Mouse (Mus musculus): ENCODE results near the gene Ppp4r1. TPM values are rescaled to one million over a fixed set of nuclear protein-coding genes. Genes with fewer than 3 reads are reported as not detected.

The Ppp4r1 gene
- polyA plus RNA-seq, 1 experiment from 2014 or later, result 32.5 TPM

- no peak for TF ChIP-seq CTCF (IDR thresholded peaks at IDR 0.05; ENCODE audit: low read depth)
- 0 out of 2 replicates have a peak, but pooled peaks cover 3% of the 10 kb centered on the region for H3K4me1 ChIP-seq (replicated peaks; ENCODE audit: insufficient read depth, low read length)
- H3K4me2 ChIP-seq (ENCODE audit: low read length), result no peak overlapping the region
- no peak overlapping the region for H3K27ac ChIP-seq
- DNase-seq (ENCODE audit: low spot score), result no peak
- no peak overlapping the region for H3K9ac ChIP-seq (ENCODE audit: low read depth, low read length)
- no peaks in the 10 kb centered on the region for H3K9me3 ChIP-seq (replicated peaks; ENCODE audit: low read length)
- no peak overlapping the region for H3K4me3 ChIP-seq (replicated peaks; ENCODE audit: low read depth, low read length)
- H3K36me3 ChIP-seq (ENCODE audit: insufficient read depth, low read length), result no peaks in the 10 kb centered on the region
- ATAC-seq (replicated peaks; ENCODE audit: low FRiP score, low read depth), result no peak
- WGBS, result 71% methylated on average over 5 of the region's 5 CpGs
- no peaks in the 10 kb centered on the region for H3K27me3 ChIP-seq (ENCODE audit: insufficient read depth, low read length)
Observed at GRCm38 (mm10) chr17:65889476-65889875, 107.1 kb downstream of the Ppp4r1 start.

Other genes starting within 250 kb of the Ppp4r1 start
- gene Tmem232, start 241.8 kb upstream of the Ppp4r1 start, polyA plus RNA-seq (2015; fragmentation: Nextera tagmentation; extraction: Ambion mirVana), result 0.11 and 0.13 TPM in 2 replicates
- gene Vapa, start 169.0 kb upstream of the Ppp4r1 start, polyA plus RNA-seq (2015; fragmentation: Nextera tagmentation; extraction: Ambion mirVana), result 209 and 218 TPM in 2 replicates
- not detected in 2 replicates for gene Txndc2, start 140.4 kb upstream of the Ppp4r1 start, polyA plus RNA-seq (2015; fragmentation: Nextera tagmentation; extraction: Ambion mirVana)
- 30.0 and 34.6 TPM in 2 replicates for gene Rab31, start 9.8 kb upstream of the Ppp4r1 start, polyA plus RNA-seq (2015; fragmentation: Nextera tagmentation; extraction: Ambion mirVana)
- 72.1 and 74.2 TPM in 2 replicates for gene Ralbp1, start 103.2 kb downstream of the Ppp4r1 start, polyA plus RNA-seq (2015; fragmentation: Nextera tagmentation; extraction: Ambion mirVana)
- gene Twsg1, start 168.7 kb downstream of the Ppp4r1 start, polyA plus RNA-seq (2015; fragmentation: Nextera tagmentation; extraction: Ambion mirVana), result 112 and 123 TPM in 2 replicates